Mouse (Mus musculus): ENCODE data around the gene Copz1. TPM values are rescaled to one million over a fixed set of nuclear protein-coding genes. Genes with fewer than 3 reads are reported as not detected.

Gene Copz1
- polyA plus RNA-seq, 1 experiment from 2014 or later, result 172 TPM

DNA sequence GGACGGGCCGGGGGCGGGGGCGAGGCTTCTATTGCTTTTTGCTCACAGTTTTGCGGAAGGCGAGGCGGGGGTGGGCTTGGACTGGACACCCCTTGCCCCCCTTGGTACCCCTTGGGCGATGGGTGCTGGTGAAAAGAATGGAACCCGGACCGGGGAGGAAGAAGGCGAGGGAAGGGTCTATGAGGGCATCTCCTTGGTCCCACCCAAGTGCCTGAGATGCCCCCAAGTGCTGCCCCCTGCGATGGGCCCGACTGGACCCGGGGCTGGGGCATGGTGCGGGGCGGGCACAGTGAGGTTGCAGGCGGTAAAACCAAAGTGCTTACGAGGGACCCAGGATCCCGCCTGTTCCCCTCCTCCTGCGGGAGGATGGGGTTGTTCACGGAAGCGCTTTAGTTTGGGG lies 41.7 kb downstream of the Copz1 start:
- WGBS, result 35% methylated on average over 22 of the region's 22 CpGs
- peaks cover 25% of the 10 kb centered on the region for H3K36me3 ChIP-seq (ENCODE audit: control insufficient read depth, insufficient read depth, low read length)
- no peaks in the 10 kb centered on the region for H3K9me3 ChIP-seq (ENCODE audit: control insufficient read depth, low read length)
- H3K4me1 ChIP-seq (ENCODE audit: control insufficient read depth in 2 of 2, insufficient read depth in 2 of 2, low read length in 2 of 2), result peaks cover 25 to 31% of the 10 kb centered on the region in 2 experiments
- peak overlapping the region in 1 of 2 experiments; percentile 33; a peak in 3 of 4 replicates for H3K4me3 ChIP-seq (ENCODE audit: control insufficient read depth in 1 of 2, insufficient read depth in 1 of 2, low read depth in 1 of 2, low read length in 2 of 2)
- ATAC-seq (ENCODE audit: insufficient number of reproducible peaks, insufficient read depth, low FRiP score, low read depth), result no peak
- H3K4me2 ChIP-seq (ENCODE audit: low read length), result peak overlapping the region; percentile 81
- no peak overlapping the region for H3K27ac ChIP-seq (replicated peaks in 1 of 2; ENCODE audit: control insufficient read depth in 1 of 2, insufficient read depth in 1 of 2, low read depth in 2 of 2, low read length in 2 of 2)
- H3K27me3 ChIP-seq (ENCODE audit: control insufficient read depth, insufficient read depth, low read length), result no peaks in the 10 kb centered on the region
- H3K9ac ChIP-seq (ENCODE audit: low read length), result peak overlapping the region; percentile 58; the same call in 1 of the 2 replicates

DNA sequence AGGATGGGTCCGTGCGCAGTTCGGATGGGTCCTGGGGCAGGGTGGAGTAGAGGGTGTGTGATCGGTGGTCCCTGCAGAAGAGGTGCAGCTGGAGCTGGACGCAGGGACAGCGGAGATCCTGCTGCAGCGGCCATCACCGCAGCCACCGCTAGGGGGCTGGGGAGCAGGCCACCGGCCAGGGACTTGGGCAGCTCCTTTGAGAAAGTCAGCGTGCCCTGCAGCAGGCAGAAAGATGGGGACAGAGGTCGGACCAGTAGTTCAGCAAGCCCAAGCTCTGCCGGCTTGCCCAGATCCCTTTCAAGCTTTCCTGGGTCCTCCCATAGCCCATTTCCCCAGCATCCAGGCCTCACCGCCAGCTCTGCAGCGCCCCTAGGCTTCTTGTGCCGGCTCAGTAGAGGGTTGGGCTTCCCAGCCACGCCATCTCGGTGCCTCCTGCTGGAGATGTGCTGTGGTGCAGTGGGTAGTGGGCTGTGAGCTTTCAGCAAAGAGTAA lies 42.5 kb downstream of the Copz1 start:
- Histone ChIP-seq H3K9ac (ENCODE audit: low read length) (peak overlapping the region; percentile 58; the same call in 1 of the 2 replicates), H3K4me1 (ENCODE audit: control insufficient read depth in 2 of 2, insufficient read depth in 2 of 2, low read length in 2 of 2) (peaks cover 26 to 31% of the 10 kb centered on the region in 2 experiments), H3K27ac (replicated peaks in 1 of 2; ENCODE audit: control insufficient read depth in 1 of 2, insufficient read depth in 1 of 2, low read depth in 2 of 2, low read length in 2 of 2) (0 out of 4 replicates have a peak overlapping the region, but pooled peaks of 1 of the 2 experiments have one; percentile 35), H3K4me2 (ENCODE audit: low read length) (peak overlapping the region; percentile 81), H3K9me3 (ENCODE audit: control insufficient read depth, low read length) (no peaks in the 10 kb centered on the region), H3K4me3 (ENCODE audit: control insufficient read depth in 1 of 2, insufficient read depth in 1 of 2, low read depth in 1 of 2, low read length in 2 of 2) (peak overlapping the region; percentile 33 to 39), H3K27me3 (ENCODE audit: control insufficient read depth, insufficient read depth, low read length) (no peaks in the 10 kb centered on the region), H3K36me3 (ENCODE audit: control insufficient read depth, insufficient read depth, low read length) (peaks cover 27% of the 10 kb centered on the region)
- peak; percentile 26; the same call in 1 of the 2 replicates for ATAC-seq (ENCODE audit: insufficient number of reproducible peaks, insufficient read depth, low FRiP score, low read depth)
- WGBS, result 5% methylated on average over 18 of the region's 18 CpGs

DNA sequence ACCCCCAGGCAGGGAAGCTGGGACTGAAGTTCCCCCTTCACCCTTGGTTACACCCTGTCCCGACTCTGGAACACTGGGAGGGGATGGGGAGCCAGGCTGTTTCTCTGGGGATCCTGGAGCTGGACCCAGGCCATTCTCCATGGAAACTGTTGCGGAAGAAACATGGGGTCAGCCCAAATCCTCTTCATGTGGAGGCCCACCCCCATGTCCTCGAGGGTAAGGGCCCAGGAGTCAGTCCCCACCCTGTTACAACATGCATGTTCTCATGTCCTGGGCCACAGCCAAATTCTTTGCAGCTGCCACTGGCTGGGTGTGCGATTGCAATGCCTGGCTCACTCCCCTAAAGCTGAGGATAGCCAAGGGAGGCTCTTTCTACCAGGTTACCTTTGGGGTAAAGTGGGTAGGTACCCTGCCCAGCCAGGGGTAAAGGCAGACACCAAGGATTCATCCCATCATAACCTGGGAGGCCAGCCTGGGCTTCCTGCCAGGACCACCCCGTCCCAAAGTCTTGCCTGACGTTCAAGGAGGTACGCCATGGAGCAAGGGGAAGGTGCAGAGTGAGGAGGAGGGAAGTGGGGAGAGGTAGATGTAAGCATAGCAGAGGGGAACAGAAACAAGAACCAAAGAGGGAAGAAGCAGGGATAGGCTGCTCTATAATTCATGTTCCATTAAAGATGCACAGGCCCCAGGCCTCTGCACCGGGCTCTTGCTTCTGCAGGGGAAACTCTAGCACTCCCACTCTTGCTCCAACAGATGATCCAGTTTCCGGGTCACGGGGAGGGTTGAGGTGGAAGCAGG lies 43.7 kb downstream of the Copz1 start:
- Histone ChIP-seq H3K9me3 (ENCODE audit: control insufficient read depth, low read length) (no peaks in the 10 kb centered on the region), H3K27me3 (ENCODE audit: control insufficient read depth, insufficient read depth, low read length) (no peaks in the 10 kb centered on the region), H3K27ac (replicated peaks in 1 of 2; ENCODE audit: control insufficient read depth in 1 of 2, insufficient read depth in 1 of 2, low read depth in 2 of 2, low read length in 2 of 2) (no peak overlapping the region), H3K4me1 (ENCODE audit: control insufficient read depth in 2 of 2, insufficient read depth in 2 of 2, low read length in 2 of 2) (peaks cover 30 to 34% of the 10 kb centered on the region in 2 experiments), H3K9ac (ENCODE audit: low read length) (no peak overlapping the region), H3K36me3 (ENCODE audit: control insufficient read depth, insufficient read depth, low read length) (peaks cover 27% of the 10 kb centered on the region), H3K4me3 (ENCODE audit: control insufficient read depth in 1 of 2, insufficient read depth in 1 of 2, low read depth in 1 of 2, low read length in 2 of 2) (no peak overlapping the region), H3K4me2 (ENCODE audit: low read length) (no peak overlapping the region)
- ATAC-seq (ENCODE audit: insufficient number of reproducible peaks, insufficient read depth, low FRiP score, low read depth), result no peak
- WGBS, result 71% methylated on average over 10 of the region's 10 CpGs

DNA sequence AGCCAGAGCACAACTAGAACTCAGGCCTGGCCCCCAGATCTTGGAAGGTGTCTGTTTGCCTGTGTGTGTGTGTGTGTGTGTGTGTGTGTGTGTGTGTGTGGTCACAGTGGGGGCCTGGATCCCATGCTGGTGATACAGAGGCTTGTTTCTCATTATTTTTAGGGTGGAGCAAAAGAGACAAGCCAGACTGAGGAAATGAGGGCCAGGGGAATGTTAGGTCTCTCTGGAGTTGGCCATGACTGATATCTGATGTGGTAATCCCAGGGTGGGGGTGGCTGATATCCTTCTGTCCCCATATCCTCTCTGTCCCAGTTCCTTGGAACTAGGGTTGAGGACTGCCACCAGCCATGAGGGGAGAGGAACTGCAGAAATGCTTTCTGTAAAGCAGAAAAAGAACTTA lies 44.6 kb downstream of the Copz1 start:
- Histone ChIP-seq H3K27me3 (ENCODE audit: control insufficient read depth, insufficient read depth, low read length) (no peaks in the 10 kb centered on the region), H3K9me3 (ENCODE audit: control insufficient read depth, low read length) (no peaks in the 10 kb centered on the region), H3K36me3 (ENCODE audit: control insufficient read depth, insufficient read depth, low read length) (peaks cover 27% of the 10 kb centered on the region), H3K4me3 (ENCODE audit: control insufficient read depth in 1 of 2, insufficient read depth in 1 of 2, low read depth in 1 of 2, low read length in 2 of 2) (no peak overlapping the region), H3K9ac (ENCODE audit: low read length) (no peak overlapping the region), H3K27ac (replicated peaks in 1 of 2; ENCODE audit: control insufficient read depth in 1 of 2, insufficient read depth in 1 of 2, low read depth in 2 of 2, low read length in 2 of 2) (no peak overlapping the region), H3K4me2 (ENCODE audit: low read length) (no peak overlapping the region), H3K4me1 (ENCODE audit: control insufficient read depth in 2 of 2, insufficient read depth in 2 of 2, low read length in 2 of 2) (peaks cover 33 to 43% of the 10 kb centered on the region in 2 experiments)
- ATAC-seq (ENCODE audit: insufficient number of reproducible peaks, insufficient read depth, low FRiP score, low read depth), result no peak

DNA sequence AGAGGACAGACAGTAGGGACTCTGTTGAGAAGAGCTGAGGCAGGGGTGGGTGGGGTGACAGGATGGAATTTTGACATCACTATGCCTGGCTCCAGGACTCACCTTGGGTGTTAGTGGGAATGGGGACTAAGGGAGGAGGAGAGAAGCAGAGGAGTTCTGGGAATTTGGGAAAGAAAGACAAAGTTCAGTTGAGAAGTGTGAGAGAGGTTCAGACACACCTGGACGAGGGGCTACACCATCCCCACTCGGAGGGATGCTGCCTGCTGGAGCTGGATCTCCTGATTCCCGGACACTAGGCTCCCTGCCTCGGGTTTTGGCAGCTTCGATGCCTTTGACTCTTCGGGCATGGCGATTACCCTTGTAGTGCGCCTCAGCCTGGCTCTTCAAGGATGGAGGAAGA lies 45.2 kb downstream of the Copz1 start:
- H3K27me3 ChIP-seq (ENCODE audit: control insufficient read depth, insufficient read depth, low read length), result no peaks in the 10 kb centered on the region
- no peak overlapping the region for H3K4me2 ChIP-seq (ENCODE audit: low read length)
- H3K36me3 ChIP-seq (ENCODE audit: control insufficient read depth, insufficient read depth, low read length), result peaks cover 27% of the 10 kb centered on the region
- no peaks in the 10 kb centered on the region for H3K9me3 ChIP-seq (ENCODE audit: control insufficient read depth, low read length)
- ATAC-seq (ENCODE audit: insufficient number of reproducible peaks, insufficient read depth, low FRiP score, low read depth), result no peak
- peaks cover 37 to 49% of the 10 kb centered on the region in 2 experiments for H3K4me1 ChIP-seq (ENCODE audit: control insufficient read depth in 2 of 2, insufficient read depth in 2 of 2, low read length in 2 of 2)
- H3K9ac ChIP-seq (ENCODE audit: low read length), result no peak overlapping the region
- peak overlapping the region in 1 of 2 experiments; percentile 57; a peak in 2 of 4 replicates for H3K27ac ChIP-seq (replicated peaks in 1 of 2; ENCODE audit: control insufficient read depth in 1 of 2, insufficient read depth in 1 of 2, low read depth in 2 of 2, low read length in 2 of 2)
- H3K4me3 ChIP-seq (ENCODE audit: control insufficient read depth in 1 of 2, insufficient read depth in 1 of 2, low read depth in 1 of 2, low read length in 2 of 2), result no peak overlapping the region
- WGBS, result 85% methylated on average over 8 of the region's 8 CpGs

DNA sequence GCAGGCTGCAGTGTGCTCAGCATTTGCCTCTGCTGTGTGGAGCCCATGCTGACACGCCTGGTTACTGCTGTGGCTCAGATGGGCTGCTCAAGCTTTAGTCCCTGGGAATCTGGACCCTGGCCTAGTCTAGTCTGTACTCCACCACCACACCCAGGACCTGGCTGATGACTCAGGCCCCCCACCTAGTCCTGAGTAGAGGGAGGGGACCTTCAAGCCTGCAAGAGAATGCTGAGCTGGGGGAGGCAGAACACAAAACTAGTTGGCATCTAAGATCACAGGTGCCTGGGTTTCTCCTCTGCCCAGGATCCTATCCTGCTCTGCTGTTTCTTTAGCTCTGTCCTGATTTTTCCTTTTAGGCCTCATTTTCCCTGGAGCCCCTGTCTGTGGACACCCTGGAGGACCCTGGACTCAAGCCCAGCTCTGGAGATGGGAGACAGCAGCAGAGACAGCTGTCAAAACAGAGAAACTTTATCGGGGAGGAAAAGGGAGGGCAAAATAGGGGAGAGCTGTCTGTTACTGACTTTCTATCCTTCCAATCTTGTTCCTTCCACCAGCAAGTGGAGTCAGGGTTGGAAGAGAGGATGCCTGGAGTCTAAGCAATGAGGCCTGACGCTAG lies 45.8 kb downstream of the Copz1 start:
- WGBS, result 68% methylated on average over 3 of the region's 3 CpGs
- no peak for ATAC-seq (ENCODE audit: insufficient number of reproducible peaks, insufficient read depth, low FRiP score, low read depth)
- H3K27me3 ChIP-seq (ENCODE audit: control insufficient read depth, insufficient read depth, low read length), result no peaks in the 10 kb centered on the region
- no peak overlapping the region for H3K9ac ChIP-seq (ENCODE audit: low read length)
- H3K4me1 ChIP-seq (ENCODE audit: control insufficient read depth in 2 of 2, insufficient read depth in 2 of 2, low read length in 2 of 2), result peaks cover 37 to 52% of the 10 kb centered on the region in 2 experiments
- H3K27ac ChIP-seq (replicated peaks in 1 of 2; ENCODE audit: control insufficient read depth in 1 of 2, insufficient read depth in 1 of 2, low read depth in 2 of 2, low read length in 2 of 2), result peak overlapping the region in 1 of 2 experiments; percentile 57; a peak in 2 of 4 replicates
- H3K4me3 ChIP-seq (ENCODE audit: control insufficient read depth in 1 of 2, insufficient read depth in 1 of 2, low read depth in 1 of 2, low read length in 2 of 2), result no peak overlapping the region
- H3K4me2 ChIP-seq (ENCODE audit: low read length), result no peak overlapping the region
- H3K36me3 ChIP-seq (ENCODE audit: control insufficient read depth, insufficient read depth, low read length), result peaks cover 27% of the 10 kb centered on the region
- H3K9me3 ChIP-seq (ENCODE audit: control insufficient read depth, low read length), result no peaks in the 10 kb centered on the region

DNA sequence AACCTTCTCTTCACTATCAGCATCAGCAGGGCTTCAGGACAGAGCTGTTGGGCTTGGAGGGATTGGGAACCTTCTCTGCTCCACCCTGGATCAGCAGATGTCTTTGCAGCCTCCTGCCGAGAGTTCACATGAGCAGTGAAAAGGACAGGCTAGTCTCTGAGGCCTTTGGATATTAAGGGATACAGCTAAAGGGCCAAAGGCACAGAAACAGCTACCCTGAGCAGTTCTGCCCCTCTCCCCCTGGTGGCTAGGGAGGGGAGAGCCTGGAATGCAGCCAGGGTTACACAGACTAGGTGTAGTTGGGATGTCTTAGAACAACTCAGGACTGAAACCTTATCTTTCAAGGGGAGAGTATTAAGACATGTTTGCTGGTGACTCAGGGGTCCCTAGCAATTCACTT lies 48.6 kb downstream of the Copz1 start:
- no peak overlapping the region for H3K9ac ChIP-seq (ENCODE audit: low read length)
- no peak overlapping the region for H3K4me3 ChIP-seq (ENCODE audit: control insufficient read depth in 1 of 2, insufficient read depth in 1 of 2, low read depth in 1 of 2, low read length in 2 of 2)
- no peaks in the 10 kb centered on the region for H3K9me3 ChIP-seq (ENCODE audit: control insufficient read depth, low read length)
- WGBS, result 54% methylated on average over 1 of the region's 1 CpGs
- no peak overlapping the region for H3K4me2 ChIP-seq (ENCODE audit: low read length)
- H3K36me3 ChIP-seq (ENCODE audit: control insufficient read depth, insufficient read depth, low read length), result peaks cover 21% of the 10 kb centered on the region
- ATAC-seq (ENCODE audit: insufficient number of reproducible peaks, insufficient read depth, low FRiP score, low read depth), result no peak
- H3K4me1 ChIP-seq (ENCODE audit: control insufficient read depth in 2 of 2, insufficient read depth in 2 of 2, low read length in 2 of 2), result peaks cover 23 to 35% of the 10 kb centered on the region in 2 experiments
- no peak overlapping the region for H3K27ac ChIP-seq (replicated peaks in 1 of 2; ENCODE audit: control insufficient read depth in 1 of 2, insufficient read depth in 1 of 2, low read depth in 2 of 2, low read length in 2 of 2)
- no peaks in the 10 kb centered on the region for H3K27me3 ChIP-seq (ENCODE audit: control insufficient read depth, insufficient read depth, low read length)
